Mouse (Mus musculus): ENCODE measurements around the gene Srp9.

The Srp9 gene

GRCm38 (mm10) chr1:182124506-182124905 lies at the start of gene Srp9:
Gene Srp9 (plus strand): TSS chr1:182124737.
- peak; percentile 98 for DNase-seq (ENCODE audit: low read depth, low spot score)

GRCm38 (mm10) chr1:182081744-182082419 lies 42.7 kb upstream of the Srp9 start:
- DNase-seq (ENCODE audit: low read depth, low spot score), result peak; percentile 84

GRCm38 (mm10) chr1:182083459-182083858 lies 41.1 kb upstream of the Srp9 start:
- DNase-seq (ENCODE audit: low read depth, low spot score), result no peak

GRCm38 (mm10) chr1:182086759-182087158 lies 37.8 kb upstream of the Srp9 start:
- no peak for DNase-seq (ENCODE audit: low read depth, low spot score)

GRCm38 (mm10) chr1:182087351-182087750 lies 37.2 kb upstream of the Srp9 start:
- no peak for DNase-seq (ENCODE audit: low read depth, low spot score)

- DNase-seq (ENCODE audit: low read depth, low spot score), result no peak
Measured at GRCm38 (mm10) chr1:182087753-182088633, 36.5 kb upstream of the Srp9 start.

GRCm38 (mm10) chr1:182088844-182089418 lies 35.6 kb upstream of the Srp9 start:
- DNase-seq (ENCODE audit: low read depth, low spot score), result no peak

- no peak for DNase-seq (ENCODE audit: low read depth, low spot score)
Measured at GRCm38 (mm10) chr1:182089600-182090297, 34.8 kb upstream of the Srp9 start.

GRCm38 (mm10) chr1:182090298-182090677 lies 34.2 kb upstream of the Srp9 start:
- DNase-seq (ENCODE audit: low read depth, low spot score), result no peak

- DNase-seq (ENCODE audit: low read depth, low spot score), result no peak
Measured at GRCm38 (mm10) chr1:182091261-182091660, 33.3 kb upstream of the Srp9 start.

GRCm38 (mm10) chr1:182091746-182092412 lies 32.7 kb upstream of the Srp9 start:
- DNase-seq (ENCODE audit: low read depth, low spot score), result no peak

GRCm38 (mm10) chr1:182092413-182092800 lies 32.1 kb upstream of the Srp9 start:
- peak; percentile 69 for DNase-seq (ENCODE audit: low read depth, low spot score)

GRCm38 (mm10) chr1:182093407-182093806 lies 31.1 kb upstream of the Srp9 start:
- DNase-seq (ENCODE audit: low read depth, low spot score), result no peak

GRCm38 (mm10) chr1:182094473-182095136 lies 29.9 kb upstream of the Srp9 start:
- DNase-seq (ENCODE audit: low read depth, low spot score), result peak; percentile 77

GRCm38 (mm10) chr1:182095240-182095741 lies 29.2 kb upstream of the Srp9 start:
- peak; percentile 88 for DNase-seq (ENCODE audit: low read depth, low spot score)

GRCm38 (mm10) chr1:182096707-182097106 lies 27.8 kb upstream of the Srp9 start:
- DNase-seq (ENCODE audit: low read depth, low spot score), result no peak

- DNase-seq (ENCODE audit: low read depth, low spot score), result no peak
Measured at GRCm38 (mm10) chr1:182099062-182099461, 25.5 kb upstream of the Srp9 start.

- DNase-seq (ENCODE audit: low read depth, low spot score), result no peak
Measured at GRCm38 (mm10) chr1:182100403-182100802, 24.1 kb upstream of the Srp9 start.

GRCm38 (mm10) chr1:182101468-182101867 lies 23.1 kb upstream of the Srp9 start:
- DNase-seq (ENCODE audit: low read depth, low spot score), result no peak

GRCm38 (mm10) chr1:182102706-182103105 lies 21.8 kb upstream of the Srp9 start:
- peak; percentile 80 for DNase-seq (ENCODE audit: low read depth, low spot score)

- peak; percentile 96 for DNase-seq (ENCODE audit: low read depth, low spot score)
Measured at GRCm38 (mm10) chr1:182103436-182103835, 21.1 kb upstream of the Srp9 start.

Measured in ES-CJ7 (cell line).